Mouse (Mus musculus): ENCODE measurements around the gene Pkdrej.

DNA sequence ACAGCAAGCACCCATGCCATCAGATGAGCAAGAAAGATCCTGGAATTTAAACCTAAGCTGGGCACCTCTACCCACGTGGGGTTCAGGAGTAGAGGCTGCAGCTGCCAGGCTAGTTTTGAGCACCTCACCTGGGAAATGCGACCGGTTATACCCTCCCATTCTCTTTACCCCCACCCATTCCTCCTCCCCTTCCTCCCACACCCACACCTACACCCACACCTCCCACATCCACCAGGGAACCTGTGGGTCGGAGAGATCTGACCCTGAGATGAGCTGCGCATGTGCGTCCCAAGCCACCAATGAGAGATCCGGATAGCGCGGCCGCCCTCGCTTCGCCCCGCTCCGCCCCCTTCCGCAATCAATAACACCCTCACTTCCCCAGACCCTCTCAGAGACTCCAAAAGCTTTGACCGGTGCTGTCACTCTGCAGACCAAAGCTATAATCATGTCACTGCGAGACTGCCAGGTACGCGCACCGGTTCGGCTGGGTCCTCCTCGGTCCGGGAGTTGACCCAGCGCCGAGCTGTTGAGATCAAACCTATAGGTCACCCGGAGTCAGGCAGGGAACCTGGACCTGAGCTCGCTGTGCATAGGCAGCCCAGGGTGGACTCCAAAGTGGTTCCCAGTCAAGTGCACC is 10.5 kb upstream of the Pkdrej start, which contains the start of gene Ttc38:
- TF ChIP-seq CTCF (IDR thresholded peaks at IDR 0.05; ENCODE audit: control insufficient read depth, insufficient read depth, low read length) (no peak), POLR2A (IDR thresholded peaks at IDR 0.05; ENCODE audit: borderline replicate concordance, control insufficient read depth, low read depth, low read length) (peak; percentile 69; the same call in 1 of the 2 replicates)

All from bone marrow, adult 2 months (tissue).